Mouse (Mus musculus): ENCODE measurements at regions not wholly inside any gene's neighbourhood (a gene's known extent, or its start where the extent isn't known, plus 50 kb on each side); places are given as distances from the start of the nearest gene placed in this dataset.

- no peaks in the 10 kb centered on the region for H3K4me1 ChIP-seq (ENCODE audit: control insufficient read depth, insufficient read depth, low read length)
- H3K4me3 ChIP-seq (replicated peaks; ENCODE audit: extremely low read depth, low read depth, low read length), result no peak overlapping the region
- TF ChIP-seq CTCF (IDR thresholded peaks at IDR 0.05; ENCODE audit: insufficient read depth, low read length) (no peak), POLR2A (IDR thresholded peaks at IDR 0.05; ENCODE audit: borderline replicate concordance, extremely low read depth, low read depth, low read length) (no peak)
- DNase-seq, result no peak
- WGBS, result 63% methylated on average over 6 of the region's 6 CpGs
Observed at GRCm38 (mm10) chr13:97681228-97681987, 79.0 kb downstream of the Gm10260 start.

GRCm38 (mm10) chr13:97680283-97680896 is 80.0 kb downstream of the Gm10260 start:
- no peak for DNase-seq
- no peak for TF ChIP-seq CTCF (IDR thresholded peaks at IDR 0.05; ENCODE audit: insufficient read depth, low read length)
- no peak for TF ChIP-seq POLR2A (IDR thresholded peaks at IDR 0.05; ENCODE audit: borderline replicate concordance, extremely low read depth, low read depth, low read length)
- Histone ChIP-seq H3K4me1 (ENCODE audit: control insufficient read depth, insufficient read depth, low read length) (no peaks in the 10 kb centered on the region), H3K4me3 (replicated peaks; ENCODE audit: extremely low read depth, low read depth, low read length) (no peak overlapping the region)
- 77% methylated on average over 5 of the region's 5 CpGs for WGBS

GRCm38 (mm10) chr13:97678991-97679390 is 81.4 kb downstream of the Gm10260 start:
- 93% methylated on average over 5 of the region's 5 CpGs for WGBS
- H3K4me1 ChIP-seq (ENCODE audit: control insufficient read depth, insufficient read depth, low read length), result no peaks in the 10 kb centered on the region
- no peak for TF ChIP-seq POLR2A (IDR thresholded peaks at IDR 0.05; ENCODE audit: borderline replicate concordance, extremely low read depth, low read depth, low read length)
- no peak for TF ChIP-seq CTCF (IDR thresholded peaks at IDR 0.05; ENCODE audit: insufficient read depth, low read length)

DNA sequence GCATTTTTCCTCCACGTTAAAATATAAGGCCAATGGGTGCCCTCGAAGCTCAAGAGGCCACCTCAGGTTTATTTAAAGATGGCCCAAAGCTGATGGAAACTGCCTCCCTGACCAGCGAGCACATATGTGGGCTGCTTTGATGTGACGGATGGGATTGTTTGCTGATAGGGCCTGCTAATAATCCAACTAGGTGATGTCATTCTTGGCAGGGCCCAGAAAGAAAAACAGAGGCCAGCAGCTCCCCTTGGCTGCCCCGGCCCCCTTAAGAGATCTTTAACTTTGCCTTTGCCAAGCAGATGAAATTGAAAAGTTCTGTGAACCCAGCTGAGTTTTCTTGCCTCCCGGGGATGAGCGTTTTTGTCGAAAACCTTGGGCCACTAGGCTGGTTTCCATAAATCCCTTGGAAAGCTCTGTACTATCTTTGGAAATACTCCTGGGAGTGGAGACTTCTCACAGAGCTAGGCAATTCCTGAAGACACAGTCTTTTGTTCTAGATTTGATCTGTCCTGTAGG is 83.8 kb downstream of the Gm10260 start:
- DNase-seq, result no peak
- H3K4me1 ChIP-seq (ENCODE audit: control insufficient read depth, insufficient read depth, low read length), result no peaks in the 10 kb centered on the region
- WGBS, result 41% methylated on average over 8 of the region's 8 CpGs
- no peak overlapping the region for H3K4me3 ChIP-seq (replicated peaks; ENCODE audit: extremely low read depth, low read depth, low read length)
- TF ChIP-seq CTCF (IDR thresholded peaks at IDR 0.05; ENCODE audit: insufficient read depth, low read length) (no peak), POLR2A (IDR thresholded peaks at IDR 0.05; ENCODE audit: borderline replicate concordance, extremely low read depth, low read depth, low read length) (no peak)

More at GRCm38 (mm10) chr13:97678991-97679390, 81.4 kb downstream of the Gm10260 start:
- H3K4me3 ChIP-seq (replicated peaks; ENCODE audit: extremely low read depth, low read depth, low read length), result no peak overlapping the region
- no peak for DNase-seq

DNA sequence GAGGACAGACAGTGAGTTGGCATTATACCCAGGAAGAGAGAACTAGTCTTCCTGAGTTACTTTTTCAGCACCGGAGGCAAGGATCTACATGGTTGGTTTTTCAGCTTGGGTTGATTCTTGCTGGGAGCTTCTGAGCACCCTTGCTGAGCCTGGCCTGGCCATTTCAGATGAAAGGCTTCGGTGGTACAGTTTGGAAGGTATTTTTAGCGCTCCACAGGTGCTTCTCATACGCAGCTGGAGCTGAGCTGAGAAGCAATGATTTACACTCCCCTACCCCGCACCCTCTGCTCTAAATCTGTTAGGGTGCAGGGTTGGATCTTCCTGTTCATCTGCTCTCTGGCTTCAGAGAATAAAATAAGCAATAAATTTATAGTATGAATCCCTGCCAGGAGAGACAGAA is 87.3 kb downstream of the Gm10260 start:
- WGBS, result 80% methylated on average over 5 of the region's 5 CpGs
- Histone ChIP-seq H3K4me1 (ENCODE audit: control insufficient read depth, insufficient read depth, low read length) (no peaks in the 10 kb centered on the region), H3K4me3 (replicated peaks; ENCODE audit: extremely low read depth, low read depth, low read length) (no peak overlapping the region)
- no peak for DNase-seq
- TF ChIP-seq CTCF (IDR thresholded peaks at IDR 0.05; ENCODE audit: insufficient read depth, low read length), result no peak
- TF ChIP-seq POLR2A (IDR thresholded peaks at IDR 0.05; ENCODE audit: borderline replicate concordance, extremely low read depth, low read depth, low read length), result no peak

- 59% methylated on average over 7 of the region's 7 CpGs for WGBS
- DNase-seq, result no peak
- TF ChIP-seq CTCF (IDR thresholded peaks at IDR 0.05; ENCODE audit: insufficient read depth, low read length) (no peak), POLR2A (IDR thresholded peaks at IDR 0.05; ENCODE audit: borderline replicate concordance, extremely low read depth, low read depth, low read length) (no peak)
- no peaks in the 10 kb centered on the region for H3K4me1 ChIP-seq (ENCODE audit: control insufficient read depth, insufficient read depth, low read length)
- H3K4me3 ChIP-seq (replicated peaks; ENCODE audit: extremely low read depth, low read depth, low read length), result no peak overlapping the region
Observed at GRCm38 (mm10) chr13:97672038-97672675, 88.3 kb downstream of the Gm10260 start.

GRCm38 (mm10) chr13:97669366-97669765 is 91.1 kb downstream of the Gm10260 start:
- no peak for DNase-seq
- Histone ChIP-seq H3K4me3 (replicated peaks; ENCODE audit: extremely low read depth, low read depth, low read length) (no peak overlapping the region), H3K4me1 (ENCODE audit: control insufficient read depth, insufficient read depth, low read length) (peaks cover 2% of the 10 kb centered on the region; the same call in 1 of the 2 replicates)
- TF ChIP-seq POLR2A (IDR thresholded peaks at IDR 0.05; ENCODE audit: borderline replicate concordance, extremely low read depth, low read depth, low read length) (no peak), CTCF (IDR thresholded peaks at IDR 0.05; ENCODE audit: insufficient read depth, low read length) (no peak)
- 72% methylated on average over 8 of the region's 8 CpGs for WGBS

GRCm38 (mm10) chr13:97668910-97669309 is 91.5 kb downstream of the Gm10260 start:
- 41% methylated on average over 5 of the region's 5 CpGs for WGBS
- Histone ChIP-seq H3K4me1 (ENCODE audit: control insufficient read depth, insufficient read depth, low read length) (peaks cover 2% of the 10 kb centered on the region; the same call in 1 of the 2 replicates), H3K4me3 (replicated peaks; ENCODE audit: extremely low read depth, low read depth, low read length) (no peak overlapping the region)
- TF ChIP-seq POLR2A (IDR thresholded peaks at IDR 0.05; ENCODE audit: borderline replicate concordance, extremely low read depth, low read depth, low read length) (no peak), CTCF (IDR thresholded peaks at IDR 0.05; ENCODE audit: insufficient read depth, low read length) (no peak)
- no peak for DNase-seq

DNA sequence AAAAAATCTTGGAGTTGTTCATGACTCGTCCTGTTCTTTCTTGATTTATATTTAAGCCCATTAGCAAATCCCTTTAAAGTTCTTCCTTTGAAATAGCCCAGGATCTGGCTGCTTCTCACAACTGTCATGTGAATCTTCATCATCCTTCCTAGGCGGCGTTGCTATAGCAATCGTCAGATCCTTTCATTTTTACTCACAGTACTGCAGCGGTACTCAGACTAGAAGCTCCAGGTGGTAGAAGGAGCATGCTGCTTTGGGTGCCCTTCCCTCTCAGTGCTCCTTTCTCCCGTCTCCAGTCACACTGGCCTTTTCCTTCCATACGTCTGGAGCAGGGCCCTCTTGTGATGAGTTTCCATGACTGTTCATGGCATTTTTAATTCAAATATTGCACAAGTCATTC is 93.1 kb downstream of the Gm10260 start:
- Histone ChIP-seq H3K4me1 (ENCODE audit: control insufficient read depth, insufficient read depth, low read length) (peaks cover 2% of the 10 kb centered on the region; the same call in 1 of the 2 replicates), H3K4me3 (replicated peaks; ENCODE audit: extremely low read depth, low read depth, low read length) (no peak overlapping the region)
- TF ChIP-seq CTCF (IDR thresholded peaks at IDR 0.05; ENCODE audit: insufficient read depth, low read length) (no peak), POLR2A (IDR thresholded peaks at IDR 0.05; ENCODE audit: borderline replicate concordance, extremely low read depth, low read depth, low read length) (no peak)
- DNase-seq, result no peak
- WGBS, result 91% methylated on average over 7 of the region's 7 CpGs

All from lung, adult 2 months (tissue).